Mouse (Mus musculus) liver, embryonic 14.5 days (tissue): ENCODE results near the gene Pde4d. TPM values are rescaled to one million over a fixed set of nuclear protein-coding genes. Genes with fewer than 3 reads are reported as not detected.

Source experiments
- ATAC-seq: fragments of 200-750 bp; cut with Nextera tagmentation; 2 replicates; pipeline ENCODE4 v1.8.0; 2017; ENCODE audit warnings: moderate number of reproducible peaks, mild to moderate bottlenecking, moderate library complexity; ENCODE audit not compliant: insufficient read depth
- DNase-seq, 3 experiments: peaks; one replicate each; pipeline ENCODE4 v3.0.0-alpha.2; 2012 to 2013; ENCODE audit warnings: low read depth in 3 of 3, low spot score in 3 of 3
- H3K27ac ChIP-seq: fragments of 300-500 bp; sonication (generic); 2 replicates; pipeline ENCODE4 v1.5.1; 2014; ENCODE audit warnings: moderate library complexity, mild to moderate bottlenecking, control low read depth, inconsistent platforms
- H3K27me3 ChIP-seq: fragments of 300-500 bp; sonication (generic); 2 replicates; pipeline ENCODE4 v1.6.1; 2014; ENCODE audit warnings: mild to moderate bottlenecking, low read length, moderate library complexity; ENCODE audit not compliant: control insufficient read depth, insufficient read depth
- H3K36me3 ChIP-seq: fragments of 300-500 bp; sonication (generic); replicated peaks from 2 replicates; pipeline ENCODE4 v1.6.1; 2014; ENCODE audit warnings: low read depth; ENCODE audit not compliant: control insufficient read depth, insufficient read depth
- H3K4me1 ChIP-seq, 2 experiments: fragments of 200-500 bp in 1 of 2; fragments of 300-500 bp in 1 of 2; sonication (generic) in 1 of 2; replicated peaks; 2 replicates each; pipeline ENCODE4 v1.6.1; 2012 to 2014; ENCODE audit warnings: antibody characterized with exemption in 1 of 2, inconsistent platforms in 1 of 2, low read length in 1 of 2; ENCODE audit not compliant: control insufficient read depth in 2 of 2, insufficient read depth in 2 of 2
- H3K4me2 ChIP-seq: fragments of 300-500 bp; sonication (generic); 2 replicates; pipeline ENCODE4 v1.6.1; 2014; ENCODE audit warnings: low read depth, mild to moderate bottlenecking, control low read depth, moderate library complexity
- H3K4me3 ChIP-seq, 2 experiments: fragments of 200-500 bp in 1 of 2; fragments of 300-500 bp in 1 of 2; sonication (generic) in 1 of 2; 2 replicates each; pipeline ENCODE4 v1.5.1; 2012 to 2014; ENCODE audit warnings: low read depth in 2 of 2, low read length in 2 of 2, mild to moderate bottlenecking in 2 of 2, control low read depth in 1 of 2, inconsistent platforms in 1 of 2, moderate library complexity in 1 of 2; ENCODE audit not compliant: insufficient read depth in 1 of 2
- H3K9ac ChIP-seq: fragments of 300-500 bp; sonication (generic); replicated peaks from 2 replicates; pipeline ENCODE4 v1.6.1; 2014; ENCODE audit warnings: mild to moderate bottlenecking, control low read depth, moderate library complexity
- H3K9me3 ChIP-seq: fragments of 300-500 bp; sonication (generic); 2 replicates; pipeline ENCODE4 v1.6.1; 2016; ENCODE audit warnings: low read length, mixed read lengths; ENCODE audit not compliant: control insufficient read depth
- CTCF ChIP-seq: IDR thresholded peaks from 2 replicates; pipeline ENCODE4 v1.5.1; 2016; ENCODE audit warnings: antibody characterized with exemption, low read depth, control low read depth
- EP300 ChIP-seq: IDR thresholded peaks from 2 replicates; pipeline ENCODE4 v1.6.1; 2016; ENCODE audit warnings: antibody characterized with exemption, low read depth
- WGBS: fragments of 180-500 bp; shearing (Covaris S2); extraction: QIAGEN DNeasy Blood & Tissue Kit; methylation state at CpG from one replicate; pipeline ENCODE4 v1.1.7; 2014; ENCODE audit not compliant: insufficient replicate concordance; 5-methylcytosine and 5-hydroxymethylcytosine counted together
- polyA plus RNA-seq, 2 experiments: library from polyadenylated mRNA; depleted of rRNA in 1 of 2; stranded (reverse) in 1 of 2; unstranded in 1 of 2; fragments of >200 nt; fragmentation: Nextera tagmentation in 1 of 2; extraction: Ambion mirVana in 1 of 2; gene quantifications; 2 replicates each; pipeline versions ENCODE4 v1.2.1 to v1.2.3; 2012 to 2014

Pde4d gene
- polyA plus RNA-seq, 2 experiments, result 4.9 to 8.6 TPM

DNA sequence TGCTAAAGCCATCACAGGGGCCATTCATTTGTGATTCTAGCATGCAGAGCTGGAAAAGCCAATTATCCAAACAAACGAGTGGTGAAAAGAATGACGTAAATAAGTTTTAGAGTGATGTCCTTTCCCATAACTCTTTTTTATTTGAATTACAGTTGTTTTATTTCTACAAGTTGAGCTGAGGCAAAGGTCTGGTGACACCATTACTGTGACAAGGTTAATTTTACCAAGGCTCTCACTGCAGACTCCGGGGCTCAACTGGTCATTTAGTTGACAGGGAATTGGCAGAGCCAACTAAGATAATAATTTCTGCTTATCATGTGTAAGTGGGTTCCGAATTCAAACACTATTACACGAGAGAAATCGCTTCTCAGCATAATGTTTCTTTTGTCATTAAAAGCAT lies 731.6 kb downstream of the Pde4d start:
- WGBS, result 64% methylated on average over 6 of the region's 6 CpGs
- H3K9ac ChIP-seq, result no peak overlapping the region
- TF ChIP-seq EP300, result no peak
- TF ChIP-seq CTCF, result no peak
- ATAC-seq, result no peak
- H3K9me3 ChIP-seq, result no peaks in the 10 kb centered on the region
- no peak overlapping the region for H3K4me2 ChIP-seq
- H3K4me1 ChIP-seq, result no peaks in the 10 kb centered on the region
- H3K4me3 ChIP-seq, result no peak overlapping the region
- H3K27me3 ChIP-seq, result no peaks in the 10 kb centered on the region
- H3K27ac ChIP-seq, result no peak overlapping the region
- no peak for DNase-seq
- H3K36me3 ChIP-seq, result no peaks in the 10 kb centered on the region

DNA sequence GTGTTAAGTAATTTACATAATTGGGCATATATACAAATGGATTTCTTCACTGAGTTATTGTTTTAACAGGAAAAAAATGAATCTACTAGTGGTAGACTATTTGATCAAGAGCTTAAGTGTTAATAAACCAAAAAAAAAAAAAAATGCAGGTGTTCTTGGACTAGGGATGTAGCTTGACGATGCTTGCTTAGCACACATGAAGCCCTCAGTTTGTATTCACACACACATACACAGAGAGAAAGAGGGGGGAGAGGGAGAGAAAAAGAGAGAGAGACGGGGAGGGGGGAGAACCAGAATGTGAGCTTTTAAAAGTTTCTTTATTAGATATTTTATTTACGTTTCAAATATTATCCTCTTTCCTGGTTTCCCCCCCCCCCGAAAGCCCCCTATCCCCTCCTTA lies 740.9 kb downstream of the Pde4d start:
- Histone ChIP-seq H3K27ac (no peak overlapping the region), H3K4me1 (no peaks in the 10 kb centered on the region), H3K27me3 (no peaks in the 10 kb centered on the region), H3K9ac (no peak overlapping the region), H3K9me3 (no peaks in the 10 kb centered on the region), H3K4me2 (no peak overlapping the region), H3K4me3 (no peak overlapping the region), H3K36me3 (no peaks in the 10 kb centered on the region)
- ATAC-seq (no peak), DNase-seq (no peak)
- TF ChIP-seq CTCF (no peak), EP300 (no peak)
- WGBS, result 54% methylated on average over 4 of the region's 4 CpGs

DNA sequence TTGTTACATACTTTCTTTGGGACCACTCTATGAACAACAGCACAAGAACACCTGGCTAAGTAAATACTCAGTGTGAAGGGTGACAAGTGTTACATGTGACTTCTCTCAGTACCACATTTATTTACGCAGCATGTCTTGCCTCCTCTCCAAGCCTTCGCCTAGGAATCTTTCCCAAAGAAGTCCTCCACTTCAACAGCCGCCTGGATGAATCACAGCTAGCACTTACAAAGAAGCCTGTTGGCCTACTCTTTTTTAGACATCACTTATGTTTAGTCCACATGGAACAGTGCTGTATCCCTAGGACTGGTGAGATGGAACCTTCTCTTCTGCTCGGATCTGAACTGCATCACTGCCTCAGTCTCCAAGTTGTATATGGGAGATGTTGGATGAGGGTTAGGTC lies 741.4 kb downstream of the Pde4d start:
- Histone ChIP-seq H3K4me1 (no peaks in the 10 kb centered on the region), H3K4me3 (no peak overlapping the region), H3K9me3 (no peaks in the 10 kb centered on the region), H3K27me3 (no peaks in the 10 kb centered on the region), H3K9ac (no peak overlapping the region), H3K27ac (no peak overlapping the region), H3K4me2 (no peak overlapping the region), H3K36me3 (no peaks in the 10 kb centered on the region)
- TF ChIP-seq EP300 (no peak), CTCF (no peak)
- WGBS, result 61% methylated on average over 4 of the region's 4 CpGs
- ATAC-seq (no peak), DNase-seq (no peak)

DNA sequence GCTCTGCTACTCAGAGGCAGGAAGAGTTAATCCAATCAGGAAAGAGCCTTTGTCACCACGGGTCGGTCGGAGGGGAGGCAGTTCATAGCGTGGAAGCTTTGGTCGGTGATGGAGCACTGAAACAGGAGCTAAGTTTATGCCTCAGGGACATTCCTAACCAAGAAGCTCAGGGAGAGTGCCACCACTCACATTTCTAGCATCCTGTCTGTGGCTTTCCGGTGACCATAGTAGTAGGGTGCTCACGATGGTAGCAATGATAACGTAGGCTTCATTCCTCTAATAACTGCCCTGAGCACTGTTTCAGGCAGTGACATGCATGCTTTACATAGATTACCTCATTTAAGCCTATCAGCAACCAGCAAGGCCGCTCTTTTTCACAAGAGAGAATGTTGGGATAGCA lies 755.8 kb downstream of the Pde4d start:
- Histone ChIP-seq H3K4me1 (no peaks in the 10 kb centered on the region), H3K27ac (no peak overlapping the region), H3K4me2 (no peak overlapping the region), H3K27me3 (no peaks in the 10 kb centered on the region), H3K36me3 (no peaks in the 10 kb centered on the region), H3K9me3 (no peaks in the 10 kb centered on the region), H3K4me3 (no peak overlapping the region), H3K9ac (no peak overlapping the region)
- no peak for ATAC-seq
- 8% methylated on average over 9 of the region's 9 CpGs for WGBS
- DNase-seq, result no peak
- no peak for TF ChIP-seq CTCF
- TF ChIP-seq EP300, result no peak

DNA sequence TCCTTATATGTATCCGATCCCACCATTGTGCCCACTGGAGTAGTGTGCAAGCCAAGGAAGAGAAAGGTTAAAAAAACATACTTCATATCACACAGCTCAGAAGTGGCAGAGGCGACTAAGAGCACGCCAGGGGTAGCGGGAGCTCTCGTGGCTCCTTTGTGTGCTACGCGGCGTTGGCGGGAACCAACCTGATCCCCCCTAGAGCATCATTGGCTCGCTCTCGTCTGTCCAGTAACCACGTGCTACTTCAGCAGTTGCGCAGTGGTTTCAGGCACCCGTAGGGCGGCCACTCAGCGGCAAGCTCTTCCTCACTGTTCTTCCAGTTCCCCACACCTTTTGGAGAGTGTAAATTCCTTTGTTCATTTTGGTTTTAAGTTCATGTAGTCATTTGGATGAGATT lies 758.9 kb downstream of the Pde4d start:
- WGBS, result 78% methylated on average over 16 of the region's 16 CpGs
- Histone ChIP-seq H3K9me3 (no peaks in the 10 kb centered on the region), H3K27ac (no peak overlapping the region), H3K4me3 (no peak overlapping the region), H3K27me3 (no peaks in the 10 kb centered on the region), H3K9ac (no peak overlapping the region), H3K4me1 (peaks cover 0 to 4% of the 10 kb centered on the region in 2 experiments; a peak in 1 of 4 replicates), H3K4me2 (no peak overlapping the region), H3K36me3 (no peaks in the 10 kb centered on the region)
- TF ChIP-seq EP300, result no peak
- TF ChIP-seq CTCF, result no peak
- ATAC-seq, result no peak
- DNase-seq, result no peak
